ENCODE assay signal across 15 mouse cellular contexts in the genomic region with DNA sequence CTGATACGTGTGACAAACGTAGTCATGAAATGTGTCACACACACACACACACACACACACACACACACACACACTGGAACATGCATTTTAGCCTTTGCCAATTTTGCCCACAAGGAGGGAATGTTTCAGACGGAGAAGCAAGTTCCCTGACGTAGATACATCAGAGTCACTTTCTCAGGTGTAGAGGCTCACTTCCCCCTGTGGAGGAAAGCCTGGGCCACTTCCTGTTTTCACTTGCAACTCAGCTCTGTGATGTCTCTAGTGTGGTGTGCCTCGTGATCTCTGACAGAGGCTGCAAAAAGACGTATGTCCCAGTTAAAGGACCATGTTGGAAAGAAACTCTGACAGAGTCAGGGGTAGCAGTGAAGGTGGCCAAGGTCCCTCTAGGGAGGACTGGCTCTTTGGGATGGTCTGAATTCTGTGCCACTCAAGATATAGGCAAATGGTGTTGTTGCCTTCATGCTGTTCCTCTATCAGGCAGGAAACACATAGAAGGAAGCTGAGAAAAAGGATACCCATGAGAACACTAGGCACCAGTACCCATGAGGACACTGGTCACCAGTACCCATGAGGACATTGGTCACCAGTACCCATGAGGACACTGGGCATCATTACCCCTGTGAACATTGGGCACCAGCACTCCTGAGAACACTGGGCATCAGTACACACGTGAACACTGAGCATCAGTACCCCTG. TPM values are rescaled to one million over a fixed set of nuclear protein-coding genes. Genes with fewer than 3 reads are reported as not detected.
DNase-seq lines count a peak whose midpoint lies in the region; ATAC-seq lines count a peak whose summit lies in the region.
"Had no signal": no experiment of that assay in that cellular context is flagged by ENCODE, and none has a peak within 500 bp of the region (broad histone marks: within the 10 kb centered on the region; RNA-seq: fewer than 3 reads in every experiment).

No protein-coding gene starts in this region.

- H3K27ac ChIP-seq in heart, embryonic 10.5 days: no peak overlapping the region
- H3K27ac ChIP-seq: embryonic facial prominence, embryonic 15.5 days; kidney, postnatal 0 days; limb, embryonic 12.5 days; neural tube, embryonic 15.5 days had no signal

- ATAC-seq in hematopoietic stem cell, adult 5-6 weeks (replicated peaks in 1 of 2; ENCODE audit: insufficient read depth in 1 of 2, low FRiP score in 2 of 2, low TSS enrichment in 1 of 2, low read depth in 1 of 2, poor library complexity in 2 of 2, severe bottlenecking in 2 of 2): peak; percentile 89 to 95
- no peak for ATAC-seq in megakaryocyte-erythroid progenitor cell, adult 5-6 weeks (replicated peaks; ENCODE audit: low FRiP score, low TSS enrichment, poor library complexity, severe bottlenecking)

- WGBS in heart, embryonic 10.5 days: 73% methylated on average over 7 of the region's 7 CpGs

- H3K36me3 ChIP-seq in heart, embryonic 10.5 days: no peaks in the 10 kb centered on the region
- H3K36me3 ChIP-seq: embryonic facial prominence, embryonic 15.5 days; limb, embryonic 12.5 days; neural tube, embryonic 15.5 days had no signal

- DNase-seq in layer of hippocampus, adult 9-11 months: peak; percentile 15
- DNase-seq in layer of hippocampus, adult 11-12 months (ENCODE audit: low spot score): no peak
- peak; percentile 32 for DNase-seq in skeletal muscle tissue, adult 2 months (ENCODE audit: low read depth, low spot score)
- peak; percentile 81 for DNase-seq in thymus, postnatal 25 days
- no peak for DNase-seq in heart, embryonic 10.5 days (ENCODE audit: low spot score)
- DNase-seq in left cerebral cortex, adult 9 months (ENCODE audit: low spot score in 2 of 2): no peak
- DNase-seq: cerebellum, adult 8-10 months; heart, postnatal 4 days; right cerebral cortex, postnatal 25 days had no signal

- H3K4me1 ChIP-seq in heart, embryonic 10.5 days: peaks cover 8% of the 10 kb centered on the region; the same call in 1 of the 2 replicates
- H3K4me1 ChIP-seq: embryonic facial prominence, embryonic 15.5 days; neural tube, embryonic 15.5 days had no signal

- no peak overlapping the region for H3K4me3 ChIP-seq in heart, embryonic 10.5 days
- H3K4me3 ChIP-seq: embryonic facial prominence, embryonic 15.5 days; limb, embryonic 12.5 days; neural tube, embryonic 15.5 days had no signal

- no peaks in the 10 kb centered on the region for H3K9me3 ChIP-seq in heart, embryonic 10.5 days
- H3K9me3 ChIP-seq: embryonic facial prominence, embryonic 15.5 days; limb, embryonic 12.5 days; neural tube, embryonic 15.5 days had no signal

- no peaks in the 10 kb centered on the region; the same call in 1 of the 2 replicates for H3K27me3 ChIP-seq in heart, embryonic 10.5 days (ENCODE audit: insufficient read depth, poor library complexity, severe bottlenecking)
- H3K27me3 ChIP-seq: embryonic facial prominence, embryonic 15.5 days; limb, embryonic 12.5 days; neural tube, embryonic 15.5 days had no signal

RNA-seq across cellular contexts. Expression of a gene that starts 24.5 kb away (rescaled TPM):
- total RNA-seq in hematopoietic stem cell, adult 5-6 weeks (2017): 19.9 and 22.3 TPM in 2 replicates
- 8.0 and 10.5 TPM in 2 replicates for polyA plus RNA-seq in heart, embryonic 10.5 days (2016; fragmentation: Nextera tagmentation; extraction: Ambion mirVana)
- 29.6 and 42.1 TPM in 2 replicates for total RNA-seq in megakaryocyte-erythroid progenitor cell, adult 5-6 weeks (2014; fragmentation: Nextera tagmentation)
- 12.9 and 13.2 TPM in 2 replicates for total RNA-seq in megakaryocyte-erythroid progenitor cell, adult 5-6 weeks (2017)

RNA-seq across cellular contexts. Expression of a gene that starts 41.8 kb away (rescaled TPM):
- 70.7 and 79.0 TPM in 2 replicates for total RNA-seq in hematopoietic stem cell, adult 5-6 weeks (2017)
- 52.7 and 79.6 TPM in 2 replicates for polyA plus RNA-seq in heart, embryonic 10.5 days (2016; fragmentation: Nextera tagmentation; extraction: Ambion mirVana)
- total RNA-seq in megakaryocyte-erythroid progenitor cell, adult 5-6 weeks (2014; fragmentation: Nextera tagmentation): 35.1 and 43.9 TPM in 2 replicates
- 72.3 and 96.3 TPM in 2 replicates for total RNA-seq in megakaryocyte-erythroid progenitor cell, adult 5-6 weeks (2017)

Comparison
In these comparisons a context has a peak if more than half of its experiments do, and no peak if none do; other contexts are left out.
1. DNase-seq: peak in layer of hippocampus, adult 9-11 months (single experiment), skeletal muscle tissue, adult 2 months (single experiment) and thymus, postnatal 25 days (single experiment); none in layer of hippocampus, adult 11-12 months (single experiment), heart, embryonic 10.5 days (single experiment) and left cerebral cortex, adult 9 months (0 of 2).